Mouse (Mus musculus) brain, embryonic 14.5 days (tissue): Measurements from ENCODE around the gene Nsmce1. TPM values are rescaled to one million over a fixed set of nuclear protein-coding genes. Genes with fewer than 3 reads are reported as not detected.
A peak's percentile ranks its signal among the peaks of the same experiment; 100 is the strongest.

Source experiments
- DNase-seq: peaks from one replicate; pipeline ENCODE4 v3.0.0-alpha.2; 2011; ENCODE audit warnings: low read depth
- CTCF ChIP-seq: fragments of 200-500 bp; IDR thresholded peaks from 2 replicates; pipeline ENCODE4 v1.5.1; 2012; ENCODE audit warnings: inconsistent platforms, mild to moderate bottlenecking, moderate library complexity, borderline replicate concordance; ENCODE audit not compliant: insufficient read depth, insufficient read length; ENCODE audit errors: extremely low read depth
- POLR2A ChIP-seq: fragments of 200-500 bp; IDR thresholded peaks from 2 replicates; pipeline ENCODE4 v1.6.1; 2012; ENCODE audit warnings: mild to moderate bottlenecking, inconsistent platforms, borderline replicate concordance; ENCODE audit not compliant: poor library complexity, insufficient read depth, insufficient read length, severe bottlenecking; ENCODE audit errors: extremely low read depth
- polyA plus RNA-seq: library from polyadenylated mRNA; depleted of rRNA; stranded (reverse); fragments of >200 nt; gene quantifications from 2 replicates; pipeline ENCODE4 v1.2.3, GENCODE M21; 2012; rRNA removed

Nsmce1 gene
- 61.6 and 79.0 TPM in 2 replicates for polyA plus RNA-seq

- DNase-seq, result peak; percentile 99
Observed at GRCm38 (mm10) chr7:125490947-125491735, at the start of gene Nsmce1. Gene Nsmce1 (minus strand): TSS chr7:125491596.

GRCm38 (mm10) chr7:125541026-125541425, 49.6 kb upstream of the Nsmce1 start:
- no peak for DNase-seq
- no peak for TF ChIP-seq POLR2A
- TF ChIP-seq CTCF, result no peak

More at GRCm38 (mm10) chr7:125490947-125491735, at the start of gene Nsmce1:
- peak; percentile 24; the same call in 1 of the 2 replicates for TF ChIP-seq POLR2A
- TF ChIP-seq CTCF, result peak; percentile 34; the same call in 1 of the 2 replicates

GRCm38 (mm10) chr7:125539351-125539750, 48.0 kb upstream of the Nsmce1 start:
- no peak for TF ChIP-seq CTCF
- TF ChIP-seq POLR2A, result no peak
- DNase-seq, result no peak

- DNase-seq, result no peak
- TF ChIP-seq POLR2A (no peak), CTCF (no peak)
Observed at GRCm38 (mm10) chr7:125527901-125528580, 36.6 kb upstream of the Nsmce1 start.

GRCm38 (mm10) chr7:125527186-125527585, 35.8 kb upstream of the Nsmce1 start:
- TF ChIP-seq CTCF, result no peak
- TF ChIP-seq POLR2A, result no peak
- no peak for DNase-seq

- no peak for TF ChIP-seq POLR2A
- no peak for DNase-seq
Observed at GRCm38 (mm10) chr7:125523051-125523450, 31.7 kb upstream of the Nsmce1 start.

GRCm38 (mm10) chr7:125519715-125520114, 28.3 kb upstream of the Nsmce1 start:
- no peak for DNase-seq
- no peak for TF ChIP-seq CTCF
- no peak for TF ChIP-seq POLR2A

GRCm38 (mm10) chr7:125517470-125517869, 26.1 kb upstream of the Nsmce1 start:
- no peak for DNase-seq
- no peak for TF ChIP-seq POLR2A
- no peak for TF ChIP-seq CTCF

- no peak for TF ChIP-seq POLR2A
- no peak for TF ChIP-seq CTCF
- no peak for DNase-seq
Observed at GRCm38 (mm10) chr7:125516723-125517122, 25.3 kb upstream of the Nsmce1 start.

- no peak for TF ChIP-seq CTCF
- TF ChIP-seq POLR2A, result no peak
- no peak for DNase-seq
Observed at GRCm38 (mm10) chr7:125515081-125515853, 23.9 kb upstream of the Nsmce1 start.

- TF ChIP-seq CTCF (no peak), POLR2A (no peak)
- DNase-seq, result no peak
Observed at GRCm38 (mm10) chr7:125511852-125512251, 20.5 kb upstream of the Nsmce1 start.

GRCm38 (mm10) chr7:125511432-125511831, 20.0 kb upstream of the Nsmce1 start:
- TF ChIP-seq POLR2A, result no peak
- no peak for TF ChIP-seq CTCF
- DNase-seq, result no peak

GRCm38 (mm10) chr7:125507279-125507678, 15.9 kb upstream of the Nsmce1 start:
- DNase-seq, result no peak
- TF ChIP-seq POLR2A (no peak), CTCF (no peak)
